Mouse (Mus musculus): ENCODE results near the gene Padi4.
A peak's percentile ranks its signal among the peaks of the same experiment; 100 is the strongest.

The Padi4 gene

DNA sequence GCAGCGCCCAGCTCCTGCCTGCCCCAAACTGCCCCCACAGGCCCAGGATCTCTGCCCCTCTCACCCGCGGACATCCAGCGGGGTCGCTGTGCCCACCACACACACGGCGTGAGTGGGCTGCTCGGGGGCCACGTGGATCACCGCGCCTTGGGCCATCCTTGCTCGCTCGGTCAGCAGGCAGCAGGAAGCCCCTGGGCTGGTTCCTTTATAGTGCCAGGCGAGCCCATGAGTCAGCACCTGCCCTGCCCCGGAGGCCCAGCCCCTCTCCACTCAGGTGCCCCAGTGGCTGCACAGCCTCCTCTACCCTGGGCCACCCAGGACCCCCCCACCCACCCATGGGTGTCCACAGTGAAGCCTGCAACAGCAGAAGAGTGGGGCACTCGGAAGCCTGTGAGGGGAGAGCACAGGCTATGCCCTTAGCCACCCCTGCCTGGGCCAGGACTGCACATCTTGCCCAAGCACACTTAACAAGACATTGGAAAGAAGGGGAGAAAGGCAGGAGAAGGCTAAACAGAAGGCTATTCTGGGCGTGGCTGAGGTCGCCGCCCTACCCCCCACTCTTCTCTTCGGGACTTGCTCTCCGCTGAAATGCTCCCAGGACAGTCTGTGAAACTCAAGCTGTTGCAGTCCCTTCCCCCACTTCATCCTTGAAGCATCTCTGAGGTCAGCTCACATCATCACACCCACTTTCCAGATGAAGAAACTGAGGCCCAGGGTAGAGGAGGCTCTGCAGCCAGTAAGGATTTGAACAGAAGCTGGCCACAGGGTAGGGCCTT lies at the start of gene Padi4:
Gene Padi4, minus strand, starts transcription at position 212 of the 776 bp plus-strand sequence.
- DNase-seq (ENCODE audit: low spot score) = no peak

- peak; percentile 65 for DNase-seq (ENCODE audit: low spot score)
These were observed 48.0 kb upstream of the Padi4 start for GRCm38 (mm10) chr4:140821988-140822387.

DNA sequence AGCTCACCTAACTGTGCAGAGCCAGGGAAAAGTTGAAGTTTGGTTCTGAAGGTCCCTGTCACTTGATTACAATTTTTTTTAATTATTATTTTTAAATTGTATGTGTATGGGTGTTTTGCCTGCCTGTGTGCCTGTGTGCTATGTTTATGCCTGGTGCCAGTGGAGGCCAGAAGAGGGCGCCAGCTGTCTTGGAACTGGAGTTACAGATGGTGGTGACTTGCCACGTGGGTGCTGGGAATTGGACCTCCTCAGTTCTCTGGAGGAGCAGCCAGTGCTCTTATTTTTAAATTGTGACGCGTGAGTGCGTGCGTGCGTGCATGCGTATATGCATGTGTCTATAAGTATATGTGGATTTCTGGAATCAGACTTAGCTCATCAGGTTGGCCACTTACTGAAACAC lies 43.4 kb upstream of the Padi4 start:
- DNase-seq (ENCODE audit: low spot score) = no peak

- DNase-seq (ENCODE audit: low spot score) = no peak
These were observed 42.2 kb upstream of the Padi4 start for GRCm38 (mm10) chr4:140815996-140816917.

DNA sequence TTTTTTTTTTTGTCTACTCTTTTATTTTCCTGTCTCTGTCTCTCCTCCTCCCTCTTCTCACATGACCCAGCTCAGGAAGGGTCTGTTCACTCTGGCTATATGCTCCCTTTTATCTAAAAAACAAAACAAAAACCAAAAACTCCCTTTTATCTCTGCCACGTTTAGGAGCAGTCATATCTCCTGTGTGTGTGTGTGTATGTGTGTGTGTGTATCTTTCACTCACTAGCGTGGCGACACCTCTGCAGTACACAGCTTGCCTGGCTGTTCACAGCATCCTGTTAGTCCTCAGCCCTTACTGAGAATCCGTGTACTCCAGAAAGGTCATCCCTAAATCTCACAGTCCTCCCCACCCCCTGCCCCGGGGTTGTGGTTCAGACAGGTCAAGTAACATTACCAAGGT lies 41.5 kb upstream of the Padi4 start:
- no peak for DNase-seq (ENCODE audit: low spot score)

DNA sequence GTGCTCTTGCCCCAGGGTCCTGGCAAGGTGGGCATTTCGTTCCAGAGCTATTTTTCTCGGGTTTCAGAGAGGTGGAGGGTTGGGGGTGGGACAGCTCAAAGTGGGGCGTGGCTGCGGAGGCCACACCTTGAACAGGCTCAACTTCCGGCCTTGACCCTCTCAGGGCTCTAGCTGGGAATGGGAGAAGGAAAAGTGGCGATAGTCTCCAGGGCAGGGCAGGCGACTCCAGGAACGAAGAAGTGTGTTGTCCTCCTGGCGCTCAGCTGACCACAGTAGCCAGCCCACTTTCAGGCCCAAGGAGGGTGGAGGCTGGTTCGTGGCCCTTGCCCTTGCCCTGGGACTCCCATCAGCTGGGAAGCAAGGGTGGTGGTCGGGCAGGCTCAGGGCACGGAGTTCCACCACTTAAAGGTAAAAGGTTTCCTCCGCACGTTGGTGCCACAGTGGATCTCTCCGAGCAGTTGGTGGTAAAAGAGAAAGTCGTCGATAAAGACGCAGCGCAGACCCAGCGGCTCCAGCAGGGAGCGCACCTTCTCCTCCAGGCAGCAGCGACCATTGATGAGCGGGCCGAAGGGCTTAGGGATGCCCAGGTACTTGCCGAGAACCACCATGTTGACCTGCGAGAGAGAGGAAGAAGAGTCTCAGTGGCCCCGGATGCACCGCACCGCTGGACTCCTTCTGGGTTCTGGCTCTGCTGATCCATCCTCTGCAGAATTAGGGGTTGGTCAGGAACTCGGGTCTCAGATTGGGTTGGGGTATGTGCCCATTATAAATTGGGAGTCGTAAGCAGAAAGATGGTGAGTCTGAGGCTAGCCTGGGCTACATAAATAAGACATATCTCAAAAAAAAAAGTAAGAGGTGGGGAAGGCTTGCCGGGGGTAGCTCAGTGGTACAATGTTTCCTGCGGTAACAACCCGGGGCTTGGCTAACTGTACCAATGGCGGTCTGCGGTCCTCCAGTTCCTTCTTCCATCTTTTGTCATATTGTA lies 40.5 kb upstream of the Padi4 start:
- DNase-seq (ENCODE audit: low spot score) = peak; percentile 66

DNA sequence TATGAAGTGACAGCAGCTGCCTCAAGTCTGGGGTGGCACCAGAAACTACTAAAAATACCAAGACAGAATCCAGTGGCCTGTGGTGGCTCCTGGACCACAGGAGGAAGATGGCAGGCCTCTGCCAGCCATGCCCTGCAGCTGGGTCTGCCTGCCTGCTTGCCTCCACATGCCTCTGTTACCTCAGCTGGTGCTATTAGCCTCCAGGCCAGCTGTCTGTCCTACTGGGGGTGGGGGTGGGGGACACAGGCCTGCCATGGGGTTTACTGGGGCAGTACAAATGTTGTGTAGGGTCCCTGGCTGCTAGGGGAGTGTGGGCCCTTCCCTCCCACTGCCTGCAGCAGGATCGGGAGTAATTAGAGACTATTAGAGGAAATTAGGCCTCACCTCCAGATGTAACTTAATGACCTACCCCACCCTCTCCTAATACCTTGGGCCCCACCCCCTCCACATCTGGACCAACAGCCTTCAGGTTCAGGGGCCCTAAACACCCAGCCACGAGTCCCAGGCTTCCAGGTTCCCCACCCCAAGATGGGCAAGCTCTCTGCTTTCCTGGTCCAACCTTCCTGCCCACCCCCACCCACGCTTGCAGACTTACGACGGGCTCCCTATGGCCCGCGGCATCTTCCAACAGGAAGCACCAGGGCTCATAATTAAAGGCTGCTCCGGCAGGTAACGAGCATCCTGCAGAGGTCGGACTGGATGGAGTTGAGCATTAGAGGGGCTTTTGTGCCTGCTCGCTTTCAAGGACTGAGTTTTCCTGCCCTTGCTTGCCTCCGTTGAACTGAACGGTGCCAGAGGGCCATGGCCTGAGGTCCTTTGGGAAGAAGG lies 39.5 kb upstream of the Padi4 start:
- no peak for DNase-seq (ENCODE audit: low spot score)

DNA sequence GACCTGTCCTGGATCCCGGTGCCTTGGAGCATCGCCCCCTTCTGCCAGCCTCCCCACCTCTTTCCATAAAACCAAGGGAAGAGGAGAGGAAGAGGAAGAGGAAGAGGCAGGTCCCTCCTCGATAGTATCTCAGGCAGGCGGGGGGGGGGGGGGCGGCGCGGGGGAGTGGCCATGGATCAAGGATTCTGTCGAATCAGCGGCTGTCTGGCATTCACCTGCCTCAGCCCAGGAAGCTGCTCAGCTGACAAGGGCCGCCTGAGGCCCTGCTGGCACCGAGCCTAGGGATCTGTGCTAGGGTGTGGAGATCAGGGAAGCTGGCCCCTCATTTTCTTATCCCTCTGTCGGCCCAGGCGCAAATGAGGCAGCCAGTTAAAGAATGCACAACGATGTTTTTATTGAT lies 38.6 kb upstream of the Padi4 start:
- no peak for DNase-seq (ENCODE audit: low spot score)

DNA sequence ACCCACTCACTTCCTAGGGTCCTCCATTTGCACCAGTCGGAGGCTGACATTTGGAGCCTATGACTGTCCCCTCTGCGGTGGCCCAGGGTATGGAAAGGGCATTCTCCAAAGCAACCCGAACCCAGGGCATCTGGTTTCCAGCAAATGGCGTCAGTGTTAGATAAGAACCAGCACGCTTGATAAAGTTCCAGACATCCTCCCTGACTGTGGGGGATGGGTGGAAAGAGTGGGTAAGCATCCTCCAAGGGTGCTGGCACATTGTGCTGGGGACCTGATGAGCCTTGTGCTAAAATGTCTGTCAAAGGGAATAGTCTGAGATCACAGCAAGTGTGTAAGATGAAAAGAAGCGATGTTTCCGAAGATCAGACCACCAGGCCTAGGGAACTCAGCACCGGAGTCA lies 38.2 kb upstream of the Padi4 start:
- no peak for DNase-seq (ENCODE audit: low spot score)

- DNase-seq (ENCODE audit: low spot score) = no peak
These were observed 36.6 kb upstream of the Padi4 start, which contains the start of gene Padi3 for GRCm38 (mm10) chr4:140810458-140811260. Padi3 (minus strand) TSS chr4:140810648.

DNA sequence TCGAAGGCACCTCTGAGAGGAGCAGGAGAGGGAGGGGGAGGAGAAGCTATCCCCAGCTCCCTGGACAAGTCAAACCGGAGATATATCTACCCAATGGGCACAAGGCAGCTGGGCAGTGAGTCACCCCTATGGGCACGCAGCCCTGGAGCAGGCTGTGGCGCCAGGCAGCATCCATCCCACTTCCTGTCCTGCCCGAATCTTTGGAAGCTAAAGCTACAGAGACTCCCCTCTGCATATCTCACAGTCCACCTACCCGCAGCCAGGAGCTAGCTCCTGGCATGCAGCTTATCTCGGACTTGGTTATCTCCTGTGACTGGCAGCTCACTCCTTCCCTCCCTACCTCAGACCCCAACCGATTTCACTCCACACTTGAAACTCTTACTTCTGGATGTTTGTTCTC lies 35.1 kb upstream of the Padi4 start:
- DNase-seq (ENCODE audit: low spot score) = no peak

DNA sequence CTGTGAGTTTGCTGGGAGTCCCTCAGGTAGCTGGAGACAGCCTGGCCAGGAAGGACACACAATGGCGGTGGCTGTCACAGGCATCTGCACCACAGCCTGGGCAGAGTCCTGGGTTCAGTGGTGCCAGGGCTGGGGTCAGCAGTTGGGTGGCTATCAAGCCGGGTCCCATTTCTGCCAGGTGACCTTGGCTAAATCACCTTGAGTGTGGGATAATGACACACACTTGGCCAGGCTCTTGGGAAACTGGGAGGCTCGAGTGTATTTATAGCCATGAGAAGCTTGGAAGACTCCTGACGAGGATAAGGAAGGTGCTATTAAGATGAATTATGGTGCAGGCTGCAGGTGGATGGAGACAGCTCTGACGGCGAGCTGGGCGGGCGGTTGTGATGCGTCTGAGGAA lies 30.6 kb upstream of the Padi4 start:
- no peak for DNase-seq (ENCODE audit: low spot score)

- no peak for DNase-seq (ENCODE audit: low spot score)
These were observed 27.3 kb upstream of the Padi4 start for GRCm38 (mm10) chr4:140801364-140801763.

- DNase-seq (ENCODE audit: low spot score) = no peak
These were observed 22.8 kb upstream of the Padi4 start for GRCm38 (mm10) chr4:140796786-140797185.

GRCm38 (mm10) chr4:140794678-140795077 lies 20.6 kb upstream of the Padi4 start:
- no peak for DNase-seq (ENCODE audit: low spot score)

DNA sequence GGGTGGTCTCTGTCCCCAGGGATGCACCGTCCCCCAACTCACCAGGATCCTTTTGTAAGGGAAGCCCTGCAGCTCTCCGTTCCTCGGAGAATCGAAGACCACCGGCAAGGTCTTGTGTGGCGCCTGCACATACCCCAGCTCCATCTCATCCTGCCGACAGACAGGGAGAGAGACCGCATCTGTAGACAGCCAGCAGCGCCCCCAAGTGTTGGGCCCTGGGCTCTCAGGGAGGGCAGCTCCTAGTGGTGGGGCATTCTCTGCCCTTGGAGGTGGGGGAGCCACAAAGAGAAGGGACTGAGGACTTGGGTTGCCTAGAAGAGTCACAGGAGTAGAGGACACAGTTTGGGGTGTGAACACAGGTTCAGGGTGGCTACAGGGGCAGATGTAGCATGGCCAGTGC lies 19.8 kb upstream of the Padi4 start:
- no peak for DNase-seq (ENCODE audit: low spot score)

GRCm38 (mm10) chr4:140792584-140792983 lies 18.5 kb upstream of the Padi4 start:
- no peak for DNase-seq (ENCODE audit: low spot score)

GRCm38 (mm10) chr4:140791071-140791470 lies 17.0 kb upstream of the Padi4 start:
- no peak for DNase-seq (ENCODE audit: low spot score)

GRCm38 (mm10) chr4:140789983-140790382 lies 15.9 kb upstream of the Padi4 start:
- DNase-seq (ENCODE audit: low spot score) = no peak

DNA sequence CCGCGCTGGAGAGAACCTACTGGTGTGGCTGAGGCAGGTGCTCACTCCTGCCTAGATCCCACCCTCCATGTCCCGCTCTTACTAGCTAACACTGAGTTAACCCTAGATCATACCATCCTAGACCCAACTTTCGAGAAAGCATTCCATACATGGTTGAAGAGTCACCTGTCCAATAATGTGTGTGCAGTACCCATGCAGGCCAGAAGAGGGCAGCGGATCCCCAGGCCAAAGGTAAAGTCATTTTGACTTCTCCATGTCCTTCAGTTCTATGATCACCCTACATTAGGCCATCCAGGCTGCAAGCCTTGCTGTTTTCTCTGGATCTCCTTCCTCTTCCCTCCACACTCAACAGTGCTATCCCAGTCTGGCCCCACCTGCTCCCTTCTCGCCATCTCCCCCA lies 14.9 kb upstream of the Padi4 start:
- DNase-seq (ENCODE audit: low spot score) = peak; percentile 79

Measured in embryo, embryonic 10.5 days (tissue).